Mouse (Mus musculus): ENCODE results near the gene Arhgap27.

- TF ChIP-seq CTCF (IDR thresholded peaks at IDR 0.05 in 2 of 3, conservative IDR thresholded peaks at IDR 0.05 in 1 of 3; ENCODE audit: control insufficient read depth in 1 of 3, insufficient read depth in 1 of 3, low read depth in 2 of 3, low read length in 3 of 3, poor library complexity in 1 of 3, severe bottlenecking in 1 of 3) (peak; percentile 45 to 62 (median 55); a peak in 5 of 6 replicates), MAX (IDR thresholded peaks at IDR 0.05; ENCODE audit: low read length) (no peak), HCFC1 (IDR thresholded peaks at IDR 0.05; ENCODE audit: low read depth, low read length) (no peak), USF1 (IDR thresholded peaks at IDR 0.05; ENCODE audit: low read depth, low read length) (no peak), GATA1 (IDR thresholded peaks at IDR 0.05; ENCODE audit: low read depth, low read length) (no peak), ETS1 (IDR thresholded peaks at IDR 0.05; ENCODE audit: low read depth, low read length) (no peak), SIN3A (IDR thresholded peaks at IDR 0.05; ENCODE audit: low read length) (no peak)
These were observed 13.8 kb downstream of the Arhgap27 start for GRCm38 (mm10) chr11:103349699-103350098.

All from MEL (cell line).